Mouse (Mus musculus) lung, adult 2 months (tissue): ENCODE data around the gene Mdn1. TPM values are rescaled to one million over a fixed set of nuclear protein-coding genes. Genes with fewer than 3 reads are reported as not detected.

Experiments
- DNase-seq: peaks from one replicate; pipeline ENCODE4 v3.0.0; 2022
- H3K4me1 ChIP-seq: fragments of 200-500 bp; 2 replicates; pipeline ENCODE4 v1.6.1; 2011; ENCODE audit warnings: low read length; ENCODE audit not compliant: control insufficient read depth, insufficient read depth
- H3K4me3 ChIP-seq: fragments of 200-500 bp; replicated peaks from 2 replicates; pipeline ENCODE3; 2011; ENCODE audit warnings: low read depth, mild to moderate bottlenecking, control low read depth, low read length; ENCODE audit errors: extremely low read depth
- CTCF ChIP-seq: fragments of 200-500 bp; IDR thresholded peaks from 2 replicates; pipeline ENCODE4 v1.5.1; 2011; ENCODE audit warnings: mild to moderate bottlenecking, low read length, control low read depth; ENCODE audit not compliant: insufficient read depth
- POLR2A ChIP-seq: fragments of 200-500 bp; IDR thresholded peaks from 2 replicates; pipeline ENCODE4 v1.6.1; 2011; ENCODE audit warnings: low read depth, mild to moderate bottlenecking, control low read depth, low read length, borderline replicate concordance; ENCODE audit errors: extremely low read depth
- WGBS: fragments of 180-500 bp; shearing (Covaris S2); methylation state at CpG from one replicate; pipeline ENCODE4 v1.1.7; 2018; 5-methylcytosine and 5-hydroxymethylcytosine counted together
- polyA plus RNA-seq: library from polyadenylated mRNA; depleted of rRNA; stranded (reverse); fragments of >200 nt; gene quantifications from 2 replicates; pipeline ENCODE4 v1.2.3, GENCODE M21; 2012

Mdn1 gene
- polyA plus RNA-seq, 1 experiment: 6.0 TPM

- no peaks in the 10 kb centered on the region for H3K4me1 ChIP-seq
- H3K4me3 ChIP-seq: no peak overlapping the region
- TF ChIP-seq POLR2A (no peak), CTCF (no peak)
- no peak for DNase-seq
- 88% methylated on average over 3 of the region's 3 CpGs for WGBS
Measured at GRCm38 (mm10) chr4:32677471-32677870, 20.6 kb downstream of the Mdn1 start.

- 89% methylated on average over 3 of the region's 3 CpGs for WGBS
Measured at GRCm38 (mm10) chr4:32680843-32681242, 23.9 kb downstream of the Mdn1 start.

GRCm38 (mm10) chr4:32682471-32682870 is 25.6 kb downstream of the Mdn1 start:
- H3K4me1 ChIP-seq: no peaks in the 10 kb centered on the region
- DNase-seq: no peak
- no peak for TF ChIP-seq POLR2A
- TF ChIP-seq CTCF: no peak
- no peak overlapping the region for H3K4me3 ChIP-seq
- WGBS: 51% methylated on average over 4 of the region's 4 CpGs

More at GRCm38 (mm10) chr4:32680843-32681242, 23.9 kb downstream of the Mdn1 start:
- no peak for DNase-seq
- Histone ChIP-seq H3K4me3 (no peak overlapping the region), H3K4me1 (no peaks in the 10 kb centered on the region)
- no peak for TF ChIP-seq POLR2A
- TF ChIP-seq CTCF: no peak

- TF ChIP-seq POLR2A (no peak), CTCF (no peak)
- WGBS: 65% methylated on average over 6 of the region's 6 CpGs
- Histone ChIP-seq H3K4me1 (no peaks in the 10 kb centered on the region), H3K4me3 (no peak overlapping the region)
- no peak for DNase-seq
Measured at GRCm38 (mm10) chr4:32683061-32683582, 26.2 kb downstream of the Mdn1 start.

- Histone ChIP-seq H3K4me1 (no peaks in the 10 kb centered on the region), H3K4me3 (no peak overlapping the region)
- TF ChIP-seq POLR2A: no peak
- no peak for TF ChIP-seq CTCF
- DNase-seq: no peak
- WGBS: 100% methylated on average over 1 of the region's 1 CpGs
Measured at GRCm38 (mm10) chr4:32717733-32718132, 60.8 kb downstream of the Mdn1 start.

- 84% methylated on average over 6 of the region's 6 CpGs for WGBS
- DNase-seq: no peak
- Histone ChIP-seq H3K4me1 (no peaks in the 10 kb centered on the region), H3K4me3 (no peak overlapping the region)
- TF ChIP-seq POLR2A (no peak), CTCF (no peak)
Measured at GRCm38 (mm10) chr4:32745394-32745793, 88.5 kb downstream of the Mdn1 start.

- no peak for DNase-seq
- TF ChIP-seq POLR2A (no peak), CTCF (no peak)
- H3K4me3 ChIP-seq: no peak overlapping the region
- WGBS: 92% methylated on average over 7 of the region's 7 CpGs
- no peaks in the 10 kb centered on the region for H3K4me1 ChIP-seq
Measured at GRCm38 (mm10) chr4:32748396-32748795, 91.5 kb downstream of the Mdn1 start.

- TF ChIP-seq CTCF (no peak), POLR2A (no peak)
- Histone ChIP-seq H3K4me1 (no peaks in the 10 kb centered on the region), H3K4me3 (no peak overlapping the region)
- DNase-seq: no peak
- WGBS: 91% methylated on average over 1 of the region's 1 CpGs
Measured at GRCm38 (mm10) chr4:32750711-32751110, 93.8 kb downstream of the Mdn1 start.

- DNase-seq: no peak
Measured at GRCm38 (mm10) chr4:32757430-32757829, 100.5 kb downstream of the Mdn1 start.

GRCm38 (mm10) chr4:32767471-32767870 is 110.6 kb downstream of the Mdn1 start:
- no peak for DNase-seq
- no peaks in the 10 kb centered on the region for H3K4me1 ChIP-seq
- WGBS: 78% methylated on average over 7 of the region's 7 CpGs
- H3K4me3 ChIP-seq: no peak overlapping the region
- TF ChIP-seq CTCF (no peak), POLR2A (no peak)

More at GRCm38 (mm10) chr4:32757430-32757829, 100.5 kb downstream of the Mdn1 start:
- Histone ChIP-seq H3K4me3 (no peak overlapping the region), H3K4me1 (no peaks in the 10 kb centered on the region)
- TF ChIP-seq POLR2A (no peak), CTCF (no peak)
- 83% methylated on average over 2 of the region's 2 CpGs for WGBS

GRCm38 (mm10) chr4:32768046-32768445 is 111.1 kb downstream of the Mdn1 start:
- TF ChIP-seq CTCF: no peak
- TF ChIP-seq POLR2A: no peak
- H3K4me1 ChIP-seq: no peaks in the 10 kb centered on the region
- no peak overlapping the region for H3K4me3 ChIP-seq
- DNase-seq: no peak
- WGBS: 87% methylated on average over 10 of the region's 10 CpGs

GRCm38 (mm10) chr4:32770284-32770810 is 113.4 kb downstream of the Mdn1 start:
- Histone ChIP-seq H3K4me3 (no peak overlapping the region), H3K4me1 (no peaks in the 10 kb centered on the region)
- no peak for TF ChIP-seq POLR2A
- no peak for TF ChIP-seq CTCF
- DNase-seq: no peak
- WGBS: 93% methylated on average over 7 of the region's 7 CpGs
